Mouse (Mus musculus) lung, postnatal 0 days (tissue): ENCODE results near the gene Scarf1. TPM values are rescaled to one million over a fixed set of nuclear protein-coding genes. Genes with fewer than 3 reads are reported as not detected.
A peak's percentile ranks its signal among the peaks of the same experiment; 100 is the strongest.

Experiments used
- ATAC-seq: fragments of 200-750 bp; cut with Nextera tagmentation; 2 replicates; pipeline ENCODE4 v1.8.0; 2017; ENCODE audit warnings: moderate library complexity
- DNase-seq: peaks from one replicate; pipeline ENCODE4 v3.0.0-alpha.2; 2016; ENCODE audit warnings: low spot score
- H3K27ac ChIP-seq: fragments of 300-500 bp; sonication (generic); 2 replicates; pipeline ENCODE4 v1.5.1; 2014; ENCODE audit warnings: antibody characterized with exemption, mild to moderate bottlenecking, low read length, mixed read lengths
- H3K27me3 ChIP-seq: fragments of 300-500 bp; sonication (generic); replicated peaks from 2 replicates; pipeline ENCODE4 v1.6.1; 2014; ENCODE audit warnings: low read length, mixed read lengths; ENCODE audit not compliant: insufficient read depth
- H3K36me3 ChIP-seq: fragments of 300-500 bp; sonication (generic); 2 replicates; pipeline ENCODE4 v1.6.1; 2014; ENCODE audit warnings: low read length, mixed read lengths; ENCODE audit not compliant: insufficient read depth
- H3K4me1 ChIP-seq: fragments of 300-500 bp; sonication (generic); 2 replicates; pipeline ENCODE4 v1.6.1; 2014; ENCODE audit warnings: antibody characterized with exemption, low read depth, low read length, mixed read lengths; ENCODE audit not compliant: insufficient read depth
- H3K4me2 ChIP-seq: fragments of 300-500 bp; sonication (generic); replicated peaks from 2 replicates; pipeline ENCODE4 v1.6.1; 2014; ENCODE audit warnings: low read depth, mild to moderate bottlenecking, low read length, moderate library complexity, mixed read lengths
- H3K4me3 ChIP-seq: fragments of 300-500 bp; sonication (generic); 2 replicates; pipeline ENCODE4 v1.5.1; 2014; ENCODE audit warnings: low read depth, low read length
- H3K9ac ChIP-seq: fragments of 300-500 bp; sonication (generic); replicated peaks from 2 replicates; pipeline ENCODE4 v1.6.1; 2014; ENCODE audit warnings: low read depth, mild to moderate bottlenecking
- H3K9me3 ChIP-seq: fragments of 300-500 bp; sonication (generic); 2 replicates; pipeline ENCODE4 v1.6.1; 2016; ENCODE audit warnings: low read length, mixed read lengths
- CTCF ChIP-seq: IDR thresholded peaks from 2 replicates; pipeline ENCODE4 v1.5.1; 2016; ENCODE audit warnings: antibody characterized with exemption, mild to moderate bottlenecking
- EP300 ChIP-seq: IDR thresholded peaks from 2 replicates; pipeline ENCODE4 v1.6.1; 2016; ENCODE audit warnings: antibody characterized with exemption, mild to moderate bottlenecking, control low read depth
- WGBS: fragments of 180-500 bp; shearing (Covaris S2); extraction: QIAGEN DNeasy Blood & Tissue Kit; methylation state at CpG from one replicate; pipeline ENCODE4 v1.1.7; 2014; 5-methylcytosine and 5-hydroxymethylcytosine counted together
- polyA plus RNA-seq: library from polyadenylated mRNA; unstranded; fragments of >200 nt; fragmentation: Nextera tagmentation; extraction: Ambion mirVana; gene quantifications from 2 replicates; pipeline ENCODE4 v1.2.1, GENCODE M21; 2015

The Scarf1 gene
- polyA plus RNA-seq, 1 experiment from 2014 or later, result 18.5 TPM

- peaks cover 7% of the 10 kb centered on the region for H3K4me1 ChIP-seq
- WGBS, result 1% methylated on average over 52 of the region's 52 CpGs
- DNase-seq, result peak; percentile 100
- H3K27me3 ChIP-seq, result no peaks in the 10 kb centered on the region
- peak within 1 kb of the TSS; percentile 69 for H3K4me2 ChIP-seq
- peak within 1 kb of the TSS; percentile 98 for H3K9ac ChIP-seq
- peak; percentile 100 for ATAC-seq
- peak within 1 kb of the TSS; percentile 97 for H3K4me3 ChIP-seq
- H3K9me3 ChIP-seq, result no peaks in the 10 kb centered on the region
- peaks cover 19% of the 10 kb centered on the region for H3K36me3 ChIP-seq
- peak within 1 kb of the TSS; percentile 78 for H3K27ac ChIP-seq
- TF ChIP-seq EP300 (no peak), CTCF (no peak)
Measured at GRCm38 (mm10) chr11:75486601-75487285, 26.6 kb upstream of the Scarf1 start, which contains the start of gene Prpf8. Gene Prpf8, plus strand, starts transcription at chr11:75486816.

GRCm38 (mm10) chr11:75487496-75487895, 25.8 kb upstream of the Scarf1 start:
- H3K4me1 ChIP-seq, result peaks cover 7% of the 10 kb centered on the region
- no peaks in the 10 kb centered on the region for H3K9me3 ChIP-seq
- no peak for DNase-seq
- peaks cover 27% of the 10 kb centered on the region for H3K36me3 ChIP-seq
- H3K27me3 ChIP-seq, result no peaks in the 10 kb centered on the region
- peak overlapping the region; percentile 97 for H3K4me3 ChIP-seq
- no peak overlapping the region for H3K27ac ChIP-seq
- peak overlapping the region; percentile 69 for H3K4me2 ChIP-seq
- no peak for ATAC-seq
- H3K9ac ChIP-seq, result peak overlapping the region; percentile 98
- WGBS, result 23% methylated on average over 6 of the region's 6 CpGs
- TF ChIP-seq EP300, result no peak
- TF ChIP-seq CTCF, result no peak

GRCm38 (mm10) chr11:75494296-75495049, 18.9 kb upstream of the Scarf1 start:
- WGBS, result 88% methylated on average over 10 of the region's 10 CpGs
- DNase-seq, result no peak
- Histone ChIP-seq H3K9me3 (no peaks in the 10 kb centered on the region), H3K4me2 (no peak overlapping the region), H3K36me3 (peaks cover 89% of the 10 kb centered on the region), H3K9ac (no peak overlapping the region), H3K27ac (no peak overlapping the region), H3K27me3 (no peaks in the 10 kb centered on the region), H3K4me1 (no peaks in the 10 kb centered on the region), H3K4me3 (no peak overlapping the region)
- no peak for TF ChIP-seq CTCF
- no peak for TF ChIP-seq EP300
- ATAC-seq, result no peak

- DNase-seq (no peak), ATAC-seq (no peak)
- Histone ChIP-seq H3K36me3 (peaks cover 92% of the 10 kb centered on the region), H3K27me3 (no peaks in the 10 kb centered on the region), H3K4me2 (no peak overlapping the region), H3K9me3 (no peaks in the 10 kb centered on the region), H3K4me3 (no peak overlapping the region), H3K4me1 (no peaks in the 10 kb centered on the region), H3K9ac (no peak overlapping the region), H3K27ac (no peak overlapping the region)
- no peak for TF ChIP-seq EP300
- 68% methylated on average over 1 of the region's 1 CpGs for WGBS
Measured at GRCm38 (mm10) chr11:75498126-75498525, 15.2 kb upstream of the Scarf1 start.

GRCm38 (mm10) chr11:75508162-75508561, 5.2 kb upstream of the Scarf1 start:
- TF ChIP-seq EP300 (no peak), CTCF (no peak)
- H3K36me3 ChIP-seq, result peaks cover 36% of the 10 kb centered on the region
- H3K4me1 ChIP-seq, result peaks cover 10% of the 10 kb centered on the region; the same call in 1 of the 2 replicates
- H3K9me3 ChIP-seq, result no peaks in the 10 kb centered on the region
- 96% methylated on average over 4 of the region's 4 CpGs for WGBS
- no peaks in the 10 kb centered on the region for H3K27me3 ChIP-seq
- ATAC-seq, result no peak
- DNase-seq, result no peak
- no peak overlapping the region for H3K4me3 ChIP-seq
- H3K4me2 ChIP-seq, result no peak overlapping the region
- H3K9ac ChIP-seq, result no peak overlapping the region
- no peak overlapping the region for H3K27ac ChIP-seq

- ATAC-seq (no peak), DNase-seq (peak; percentile 36)
- Histone ChIP-seq H3K9me3 (no peaks in the 10 kb centered on the region), H3K4me3 (no peak overlapping the region), H3K27me3 (no peaks in the 10 kb centered on the region), H3K4me1 (peaks cover 10% of the 10 kb centered on the region; the same call in 1 of the 2 replicates), H3K36me3 (peaks cover 31% of the 10 kb centered on the region; the same call in 1 of the 2 replicates), H3K27ac (0 out of 2 replicates have a peak overlapping the region, but pooled peaks have one; percentile 92), H3K4me2 (no peak overlapping the region), H3K9ac (no peak overlapping the region)
- WGBS, result 55% methylated on average over 8 of the region's 8 CpGs
- no peak for TF ChIP-seq EP300
- no peak for TF ChIP-seq CTCF
Measured at GRCm38 (mm10) chr11:75508904-75509303, 4.4 kb upstream of the Scarf1 start.
